Mouse (Mus musculus) kidney, embryonic 15.5 days (tissue): ENCODE data around the gene Apobec3. TPM values are rescaled to one million over a fixed set of nuclear protein-coding genes. Genes with fewer than 3 reads are reported as not detected.
"Not testable (repeated sequence)": the region's sequence is repeated elsewhere in the genome, so short reads cannot be mapped to it uniquely, and the experiment has no call there.

Experiments used
- ATAC-seq: fragments of 200-750 bp; cut with Nextera tagmentation; replicated peaks from 2 replicates; pipeline ENCODE4 v1.8.0; 2017; ENCODE audit warnings: moderate TSS enrichment; ENCODE audit not compliant: low FRiP score
- H3K27ac ChIP-seq: fragments of 300-500 bp; sonication (generic); 2 replicates; pipeline ENCODE4 v1.5.1; 2015; ENCODE audit warnings: mild to moderate bottlenecking, inconsistent platforms
- H3K27me3 ChIP-seq: fragments of 300-500 bp; sonication (generic); 2 replicates; pipeline ENCODE4 v1.6.1; 2015; ENCODE audit warnings: inconsistent platforms
- H3K36me3 ChIP-seq: fragments of 300-500 bp; sonication (generic); 2 replicates; pipeline ENCODE4 v1.6.1; 2015; ENCODE audit warnings: inconsistent platforms
- H3K4me1 ChIP-seq: fragments of 300-500 bp; sonication (generic); 2 replicates; pipeline ENCODE4 v1.6.1; 2015; ENCODE audit warnings: inconsistent platforms
- H3K4me2 ChIP-seq: fragments of 300-500 bp; sonication (generic); 2 replicates; pipeline ENCODE4 v1.6.1; 2015; ENCODE audit warnings: moderate library complexity, mild to moderate bottlenecking, inconsistent platforms
- H3K4me3 ChIP-seq: fragments of 300-500 bp; sonication (generic); replicated peaks from 2 replicates; pipeline ENCODE4 v1.5.1; 2015; ENCODE audit warnings: mild to moderate bottlenecking, inconsistent platforms
- H3K9ac ChIP-seq: fragments of 300-500 bp; sonication (generic); 2 replicates; pipeline ENCODE4 v1.6.1; 2015; ENCODE audit warnings: mild to moderate bottlenecking, inconsistent platforms
- H3K9me3 ChIP-seq: fragments of 300-500 bp; sonication (generic); replicated peaks from 2 replicates; pipeline ENCODE4 v1.6.1; 2016; ENCODE audit warnings: inconsistent platforms
- WGBS: fragments of 180-500 bp; shearing (Covaris S2); methylation state at CpG from one replicate; pipeline ENCODE4 v1.1.7; 2015; ENCODE audit warnings: mixed read lengths; 5-methylcytosine and 5-hydroxymethylcytosine counted together
- polyA plus RNA-seq: library from polyadenylated mRNA; unstranded; fragments of >200 nt; fragmentation: Nextera tagmentation; extraction: Ambion mirVana; gene quantifications from 2 replicates; pipeline ENCODE4 v1.2.1, GENCODE M21; 2015

Gene Apobec3
- polyA plus RNA-seq, 1 experiment from 2014 or later = 29.3 TPM

DNA sequence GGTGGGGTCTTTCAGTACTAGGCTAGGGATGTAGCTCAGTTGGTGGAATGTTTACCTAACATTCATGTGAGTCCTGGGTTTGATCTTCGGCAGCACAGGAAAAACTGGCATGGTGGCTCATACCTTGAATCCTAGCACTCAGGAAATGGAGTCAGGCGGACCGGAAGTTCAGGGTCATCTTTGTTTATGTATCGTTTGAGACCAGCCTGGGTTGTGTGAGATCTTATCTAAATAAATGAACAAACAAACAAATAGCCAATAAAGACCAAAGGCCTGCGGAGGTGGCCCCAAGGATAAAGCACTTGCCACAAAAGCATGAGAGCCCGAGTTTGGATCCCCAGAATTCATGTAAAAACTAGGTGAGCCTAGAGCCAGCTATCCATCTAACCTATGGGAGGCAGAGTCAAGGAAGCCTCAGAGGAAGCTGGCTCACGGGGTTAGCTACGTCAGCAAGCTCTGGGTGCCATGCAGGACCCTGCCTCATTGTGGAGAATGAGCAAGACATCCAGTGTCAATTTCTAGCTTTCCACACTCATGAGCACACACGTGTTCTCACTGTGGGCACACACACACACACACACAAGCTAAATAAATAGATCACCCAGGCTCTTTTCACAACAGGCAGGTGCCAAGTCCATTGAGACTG, 4.7 kb downstream of the Apobec3 start:
- Histone ChIP-seq H3K36me3 (0 out of 2 replicates have a peak, but pooled peaks cover 3% of the 10 kb centered on the region), H3K27ac (peak overlapping the region; percentile 54; the same call in 1 of the 2 replicates), H3K9me3 (no peaks in the 10 kb centered on the region), H3K4me1 (peaks cover 23% of the 10 kb centered on the region), H3K27me3 (no peaks in the 10 kb centered on the region; the same call in 1 of the 2 replicates), H3K4me3 (no peak overlapping the region), H3K9ac (no peak overlapping the region), H3K4me2 (no peak overlapping the region)
- WGBS = 72% methylated on average over 9 of the region's 9 CpGs
- ATAC-seq = no peak

DNA sequence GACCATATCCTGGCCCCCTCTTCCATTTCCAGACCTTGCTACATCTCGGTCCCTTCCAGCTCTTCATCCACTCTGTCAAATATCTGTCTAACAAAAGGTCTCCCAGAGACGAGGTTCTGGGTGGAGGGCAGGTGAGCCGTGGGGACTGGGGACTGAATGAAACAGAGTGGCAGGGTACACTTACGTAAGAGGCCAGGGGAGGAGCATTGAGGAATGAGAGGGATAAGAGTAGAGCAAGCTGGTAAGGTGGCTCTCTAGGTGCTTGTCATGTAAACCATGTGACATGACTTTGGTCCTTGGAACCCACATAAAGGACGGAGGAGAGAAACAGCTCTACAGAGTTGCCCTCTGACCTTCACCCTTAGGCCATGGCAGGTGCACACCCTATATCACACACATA, 7.5 kb downstream of the Apobec3 start:
- Histone ChIP-seq H3K4me2 (no peak overlapping the region), H3K9me3 (no peaks in the 10 kb centered on the region), H3K36me3 (0 out of 2 replicates have a peak, but pooled peaks cover 3% of the 10 kb centered on the region), H3K4me3 (no peak overlapping the region), H3K27me3 (no peaks in the 10 kb centered on the region), H3K27ac (no peak overlapping the region), H3K4me1 (peaks cover 8% of the 10 kb centered on the region; the same call in 1 of the 2 replicates), H3K9ac (no peak overlapping the region)
- WGBS = 84% methylated on average over 5 of the region's 5 CpGs
- ATAC-seq = no peak

DNA sequence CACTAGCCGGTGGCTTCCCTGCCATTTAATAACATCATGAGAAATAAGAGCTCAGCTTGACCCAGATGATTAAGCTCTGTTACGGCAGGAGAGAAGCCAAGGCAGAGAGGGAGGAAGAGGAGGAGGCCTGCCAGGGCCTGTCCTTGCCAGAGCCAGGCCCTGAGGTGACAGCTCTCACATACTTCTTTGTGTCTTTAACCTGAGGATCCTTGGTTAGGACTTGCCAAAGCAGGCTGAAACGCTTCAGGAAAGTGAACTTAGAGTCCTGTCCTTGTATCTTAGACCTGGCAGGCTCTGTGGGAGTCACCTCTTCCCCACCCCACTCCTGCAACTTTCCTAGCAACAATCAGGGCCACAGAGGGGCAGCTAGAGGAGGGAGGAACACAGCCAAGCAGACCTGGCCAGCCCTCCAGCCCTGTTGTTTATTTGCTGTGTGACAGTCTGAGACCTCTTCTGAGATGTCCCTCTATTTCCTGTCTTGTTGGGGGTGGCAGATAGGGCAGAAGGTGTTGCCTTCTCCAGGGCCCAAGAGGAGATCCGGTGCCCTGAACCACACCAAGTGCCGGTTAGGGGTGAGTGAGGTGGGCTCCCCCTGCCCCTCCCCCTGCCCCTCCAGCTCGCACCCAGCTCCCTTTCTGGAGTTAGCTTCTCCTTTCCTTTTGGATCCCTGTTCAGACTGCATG, 8.5 kb downstream of the Apobec3 start:
- no peaks in the 10 kb centered on the region for H3K9me3 ChIP-seq
- H3K4me2 ChIP-seq = no peak overlapping the region
- no peak overlapping the region for H3K27ac ChIP-seq
- H3K9ac ChIP-seq = no peak overlapping the region
- no peaks in the 10 kb centered on the region for H3K27me3 ChIP-seq
- 78% methylated on average over 6 of the region's 6 CpGs for WGBS
- peaks cover 6% of the 10 kb centered on the region; the same call in 1 of the 2 replicates for H3K4me1 ChIP-seq
- ATAC-seq = no peak
- H3K36me3 ChIP-seq = 0 out of 2 replicates have a peak, but pooled peaks cover 3% of the 10 kb centered on the region
- no peak overlapping the region for H3K4me3 ChIP-seq

DNA sequence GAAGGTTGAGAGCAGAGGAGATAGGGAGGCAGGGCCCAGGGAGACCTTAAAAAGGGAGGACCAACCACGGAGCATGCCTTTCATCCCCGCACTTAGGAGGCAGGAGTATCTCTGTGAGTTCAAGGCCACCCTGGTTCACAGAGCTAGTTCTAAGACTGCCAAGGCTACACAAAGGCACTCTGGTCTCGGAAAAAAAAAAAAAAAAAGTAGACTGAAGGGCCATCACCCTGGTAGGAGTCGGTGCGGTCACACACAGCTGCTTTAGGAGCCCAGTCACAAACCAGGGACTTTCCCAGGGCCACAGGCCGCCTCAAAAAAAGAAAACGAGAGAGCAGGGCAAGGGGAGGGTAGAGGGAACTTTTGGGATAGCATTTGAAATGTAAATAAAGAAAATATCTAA, 9.3 kb downstream of the Apobec3 start:
- no peak for ATAC-seq
- no peak overlapping the region for H3K4me3 ChIP-seq
- WGBS = 72% methylated on average over 7 of the region's 7 CpGs
- no peak overlapping the region for H3K27ac ChIP-seq
- H3K4me1 ChIP-seq = 0 out of 2 replicates have a peak, but pooled peaks cover 2% of the 10 kb centered on the region
- H3K4me2 ChIP-seq = no peak overlapping the region
- H3K9ac ChIP-seq = no peak overlapping the region
- H3K36me3 ChIP-seq = 0 out of 2 replicates have a peak, but pooled peaks cover 3% of the 10 kb centered on the region
- no peaks in the 10 kb centered on the region for H3K9me3 ChIP-seq
- no peaks in the 10 kb centered on the region for H3K27me3 ChIP-seq

DNA sequence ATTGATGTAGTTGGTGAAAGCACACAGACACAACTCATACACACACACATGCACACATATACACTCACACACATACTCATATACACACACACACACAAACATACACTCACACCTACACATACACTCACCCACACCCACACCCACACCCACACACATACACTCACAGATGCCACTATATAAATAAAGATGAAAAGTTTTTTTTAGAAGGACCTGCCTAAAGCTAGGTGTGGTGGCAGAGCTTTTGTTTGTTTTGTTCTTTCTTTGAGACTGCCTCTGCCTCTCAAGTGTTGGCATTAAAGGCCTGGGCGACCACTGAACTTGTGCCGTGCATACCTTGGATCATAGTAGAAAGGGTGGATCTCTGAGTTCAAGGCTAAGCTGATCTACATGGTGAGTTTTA, 9.9 kb downstream of the Apobec3 start:
- no peaks in the 10 kb centered on the region for H3K27me3 ChIP-seq
- no peak overlapping the region for H3K27ac ChIP-seq
- no peak overlapping the region for H3K4me2 ChIP-seq
- H3K9ac ChIP-seq = no peak overlapping the region
- 81% methylated on average over 2 of the region's 2 CpGs for WGBS
- H3K4me3 ChIP-seq = no peak overlapping the region
- H3K4me1 ChIP-seq = 0 out of 2 replicates have a peak, but pooled peaks cover under 1% of the 10 kb centered on the region
- 0 out of 2 replicates have a peak, but pooled peaks cover 3% of the 10 kb centered on the region for H3K36me3 ChIP-seq
- no peak for ATAC-seq
- no peaks in the 10 kb centered on the region for H3K9me3 ChIP-seq

DNA sequence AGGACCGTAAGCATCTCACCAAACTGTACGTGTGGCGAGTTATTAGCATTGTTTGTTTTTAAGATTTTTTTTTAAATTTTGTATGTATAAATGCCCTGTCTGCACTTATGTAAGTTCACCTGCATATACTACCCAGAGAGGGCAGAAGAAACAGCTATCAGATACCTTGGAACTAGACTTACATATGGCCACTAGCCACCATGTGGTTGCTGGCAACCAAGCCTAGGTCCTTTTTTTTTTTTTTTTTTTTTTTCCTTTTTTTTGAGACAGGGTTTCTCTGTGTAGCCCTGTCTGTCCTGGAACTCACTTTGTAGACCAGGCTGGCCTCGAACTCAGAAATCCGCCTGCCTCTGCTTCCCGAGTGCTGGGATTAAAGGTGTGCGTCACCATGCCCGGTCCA, 11.6 kb downstream of the Apobec3 start:
- ATAC-seq, H3K27me3 ChIP-seq, H3K27ac ChIP-seq, H3K4me3 ChIP-seq, H3K9me3 ChIP-seq, H3K9ac ChIP-seq, H3K36me3 ChIP-seq, H3K4me2 ChIP-seq, H3K4me1 ChIP-seq: not testable (repeated sequence)
- WGBS = 93% methylated on average over 8 of the region's 8 CpGs

DNA sequence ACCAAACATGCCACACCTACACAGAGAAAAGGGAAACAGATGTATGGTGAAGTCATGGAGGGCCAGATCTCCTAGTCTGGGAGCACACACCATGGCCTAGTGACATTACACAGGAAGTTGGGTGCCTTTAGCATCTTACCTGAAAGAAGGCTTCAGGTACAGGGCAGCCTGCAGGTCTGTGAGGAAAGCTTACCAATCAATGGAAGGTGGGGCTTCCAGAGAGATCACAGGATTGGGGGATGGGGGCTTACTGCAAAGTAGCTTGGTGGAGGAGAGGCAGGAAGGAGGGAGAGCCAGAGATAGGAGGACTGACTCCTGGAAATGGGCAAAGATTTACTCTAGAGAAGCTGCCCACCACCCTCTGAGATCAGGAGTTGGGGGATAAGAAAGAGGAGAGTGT, 12.5 kb downstream of the Apobec3 start:
- Histone ChIP-seq H3K4me3 (no peak overlapping the region), H3K9me3 (no peaks in the 10 kb centered on the region), H3K36me3 (0 out of 2 replicates have a peak, but pooled peaks cover 3% of the 10 kb centered on the region), H3K4me1 (no peaks in the 10 kb centered on the region), H3K27ac (no peak overlapping the region), H3K9ac (no peak overlapping the region), H3K27me3 (0 out of 2 replicates have a peak, but pooled peaks cover 2% of the 10 kb centered on the region), H3K4me2 (no peak overlapping the region)
- no peak for ATAC-seq

DNA sequence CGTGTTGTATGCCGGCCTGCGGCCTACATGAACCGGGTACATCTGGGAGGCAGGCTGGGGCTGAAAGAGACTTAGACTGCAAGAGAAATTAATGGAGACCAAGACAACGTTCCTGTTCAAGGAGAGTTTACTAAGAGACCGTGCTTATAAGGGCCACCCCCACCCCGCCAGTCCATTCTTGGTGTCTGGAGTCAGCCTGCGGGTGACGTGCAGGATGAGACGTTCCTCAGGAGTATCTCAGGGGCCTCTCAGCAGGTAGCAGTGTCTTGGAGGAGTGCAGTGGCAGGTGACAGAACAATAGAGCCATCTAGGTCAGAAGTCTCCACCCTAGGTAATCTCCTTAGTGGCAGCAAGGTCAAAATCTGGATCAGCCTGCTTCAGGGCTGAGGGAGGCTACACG, 13.2 kb downstream of the Apobec3 start:
- ATAC-seq, H3K27ac ChIP-seq, H3K4me1 ChIP-seq, H3K36me3 ChIP-seq, H3K4me3 ChIP-seq, H3K9me3 ChIP-seq, H3K27me3 ChIP-seq, H3K9ac ChIP-seq, H3K4me2 ChIP-seq: not testable (repeated sequence)
- 85% methylated on average over 11 of the region's 11 CpGs for WGBS

DNA sequence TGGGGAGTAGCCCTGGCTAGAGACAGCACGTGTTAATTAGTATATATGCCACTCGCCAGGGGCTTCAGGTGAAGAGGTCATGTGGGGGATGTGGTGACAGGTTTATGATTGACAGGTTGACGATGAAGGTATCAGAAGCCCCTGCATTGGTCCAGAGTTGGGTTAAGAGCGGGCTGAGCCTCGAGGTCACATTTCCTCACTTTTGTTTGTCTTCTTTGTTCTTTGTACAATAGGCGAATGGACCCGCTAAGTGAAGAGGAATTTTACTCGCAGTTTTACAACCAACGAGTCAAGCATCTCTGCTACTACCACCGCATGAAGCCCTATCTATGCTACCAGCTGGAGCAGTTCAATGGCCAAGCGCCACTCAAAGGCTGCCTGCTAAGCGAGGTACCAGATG, 13.8 kb downstream of the Apobec3 start:
- Histone ChIP-seq H3K9me3 (no peaks in the 10 kb centered on the region), H3K4me3 (no peak overlapping the region), H3K9ac (no peak overlapping the region), H3K4me1 (no peaks in the 10 kb centered on the region), H3K4me2 (no peak overlapping the region), H3K27me3 (0 out of 2 replicates have a peak, but pooled peaks cover 2% of the 10 kb centered on the region), H3K36me3 (0 out of 2 replicates have a peak, but pooled peaks cover 3% of the 10 kb centered on the region), H3K27ac (no peak overlapping the region)
- ATAC-seq = no peak
- WGBS = 56% methylated on average over 12 of the region's 12 CpGs

DNA sequence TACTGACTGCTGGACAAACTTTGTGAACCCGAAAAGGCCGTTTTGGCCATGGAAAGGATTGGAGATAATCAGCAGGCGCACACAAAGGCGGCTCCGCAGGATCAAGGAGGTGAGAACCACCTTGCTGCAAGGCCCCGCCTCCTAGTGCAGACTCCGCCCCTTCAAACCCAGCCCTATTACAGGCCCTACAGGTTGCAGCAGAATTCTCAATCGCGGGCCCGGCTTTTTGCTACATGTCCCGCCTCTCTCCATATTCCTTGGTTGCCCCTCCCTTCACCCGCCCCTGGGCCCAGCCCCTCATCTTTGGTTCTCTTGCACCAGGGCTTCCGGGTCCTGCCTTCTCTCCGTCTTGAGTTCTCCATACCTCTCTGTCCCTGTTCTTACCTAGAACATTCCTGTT, 15.4 kb downstream of the Apobec3 start:
- 52% methylated on average over 14 of the region's 14 CpGs for WGBS
- Histone ChIP-seq H3K9me3 (no peaks in the 10 kb centered on the region), H3K4me2 (no peak overlapping the region), H3K36me3 (0 out of 2 replicates have a peak, but pooled peaks cover 3% of the 10 kb centered on the region), H3K27ac (no peak overlapping the region), H3K4me3 (no peak overlapping the region), H3K4me1 (no peaks in the 10 kb centered on the region), H3K9ac (no peak overlapping the region), H3K27me3 (0 out of 2 replicates have a peak, but pooled peaks cover 2% of the 10 kb centered on the region)
- no peak for ATAC-seq

DNA sequence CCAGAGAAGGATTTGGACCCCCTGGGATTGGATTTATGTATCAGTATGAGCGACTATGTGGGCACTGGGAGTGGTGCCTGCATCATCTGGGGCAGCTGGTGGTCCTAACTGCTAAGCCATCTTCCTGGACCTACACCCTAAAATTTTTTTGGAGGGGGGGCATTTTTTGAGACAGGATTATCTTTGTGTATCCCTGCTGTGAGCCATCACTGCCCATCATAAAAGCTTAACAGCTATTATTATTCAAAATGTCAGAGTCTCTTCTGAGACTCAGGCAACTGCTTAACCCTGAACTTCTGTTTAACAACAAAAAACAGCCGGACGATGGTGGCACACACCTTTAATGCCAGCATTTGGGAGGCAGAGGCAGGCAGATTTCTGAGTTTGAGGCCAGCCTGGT, 17.5 kb downstream of the Apobec3 start:
- not testable (repeated sequence) for H3K4me3 ChIP-seq, ATAC-seq, H3K27ac ChIP-seq, H3K36me3 ChIP-seq, H3K9me3 ChIP-seq, H3K9ac ChIP-seq, H3K4me1 ChIP-seq, H3K27me3 ChIP-seq, H3K4me2 ChIP-seq
- 91% methylated on average over 3 of the region's 3 CpGs for WGBS

DNA sequence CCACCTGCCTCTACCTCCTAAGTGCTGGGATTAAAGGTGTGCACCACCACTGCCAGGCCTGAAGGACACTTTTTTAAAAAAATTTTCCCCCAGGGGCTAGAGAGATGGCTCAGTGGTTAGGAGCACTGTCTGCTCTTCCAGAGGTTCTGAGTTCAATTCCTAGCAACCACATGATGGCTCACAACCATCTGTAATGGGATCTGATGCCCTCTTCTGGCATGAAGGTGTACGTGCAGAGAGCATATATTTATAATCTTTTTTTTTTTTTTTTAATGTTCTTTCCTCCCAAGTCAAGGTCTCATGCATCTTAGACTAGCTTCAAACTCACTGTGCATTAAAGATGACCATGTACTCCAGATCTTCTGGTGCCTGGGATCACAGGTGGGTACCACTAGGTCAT, 19.4 kb downstream of the Apobec3 start:
- not testable (repeated sequence) for H3K36me3 ChIP-seq, H3K4me1 ChIP-seq, H3K4me3 ChIP-seq, H3K9ac ChIP-seq, H3K27me3 ChIP-seq, H3K27ac ChIP-seq, H3K4me2 ChIP-seq, H3K9me3 ChIP-seq, ATAC-seq
- WGBS = 79% methylated on average over 1 of the region's 1 CpGs
